Mouse (Mus musculus) induced T-regulatory cell, adult 2 months (primary cell): ENCODE results near the gene 1810062G17Rik.

Experiments
- DNase-seq: peaks from one replicate; pipeline ENCODE4 v3.0.0-alpha.2; 2012; ENCODE audit warnings: low read depth

Gene 1810062G17Rik

GRCm38 (mm10) chr3:36505306-36505705 is 29.6 kb downstream of the 1810062G17Rik start:
- no peak for DNase-seq

- DNase-seq, result no peak
Observed at GRCm38 (mm10) chr3:36505809-36506735, 30.3 kb downstream of the 1810062G17Rik start.

GRCm38 (mm10) chr3:36511491-36511890 is 35.8 kb downstream of the 1810062G17Rik start:
- no peak for DNase-seq

GRCm38 (mm10) chr3:36516196-36516595 is 40.5 kb downstream of the 1810062G17Rik start:
- DNase-seq, result no peak

GRCm38 (mm10) chr3:36521073-36522060 is 45.6 kb downstream of the 1810062G17Rik start, which contains the start of gene Gm11549:
Gene Gm11549, minus strand, starts transcription at chr3:36521813.
- no peak for DNase-seq

- no peak for DNase-seq
Observed at GRCm38 (mm10) chr3:36522137-36522536, 46.4 kb downstream of the 1810062G17Rik start.

GRCm38 (mm10) chr3:36524466-36524865 is 48.7 kb downstream of the 1810062G17Rik start:
- no peak for DNase-seq

- no peak for DNase-seq
Observed at GRCm38 (mm10) chr3:36530345-36530744, 54.6 kb downstream of the 1810062G17Rik start.

GRCm38 (mm10) chr3:36530781-36531180 is 55.0 kb downstream of the 1810062G17Rik start:
- no peak for DNase-seq

GRCm38 (mm10) chr3:36531242-36531641 is 55.5 kb downstream of the 1810062G17Rik start:
- DNase-seq, result no peak
